Mouse (Mus musculus): ENCODE data around the gene Fen1.

Gene Fen1

GRCm38 (mm10) chr19:10203848-10204615 lies at the start of gene Fen1, which contains the start of gene Tmem258:
Fen1 (minus strand) TSS chr19:10204169.
Tmem258 (plus strand) TSS chr19:10204014.
- peak; percentile 80 for DNase-seq (ENCODE audit: low spot score)

DNA sequence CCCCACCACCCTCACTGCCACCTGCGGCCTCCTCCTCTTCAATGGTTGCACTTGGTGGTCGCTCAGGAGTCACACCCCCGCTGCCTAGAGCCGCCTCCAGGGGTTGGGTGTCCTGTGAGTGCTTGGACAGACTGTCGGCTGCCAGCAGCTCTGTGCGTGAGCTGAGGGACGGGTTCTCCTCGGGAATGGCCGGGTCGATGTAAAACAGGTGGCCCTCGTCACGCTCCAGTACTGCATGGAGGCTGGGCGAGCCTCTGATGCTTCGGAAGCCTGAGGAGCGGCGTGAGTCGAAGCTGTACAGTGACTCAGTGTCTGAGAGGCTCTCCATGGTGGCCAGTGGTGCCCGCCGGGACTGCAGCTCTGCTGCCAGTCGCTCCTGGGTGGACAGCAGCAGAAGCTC lies 44.2 kb upstream of the Fen1 start:
- no peak for DNase-seq (ENCODE audit: low spot score)

- DNase-seq (ENCODE audit: low spot score) = no peak
These were observed 43.2 kb upstream of the Fen1 start for GRCm38 (mm10) chr19:10247165-10247564.

DNA sequence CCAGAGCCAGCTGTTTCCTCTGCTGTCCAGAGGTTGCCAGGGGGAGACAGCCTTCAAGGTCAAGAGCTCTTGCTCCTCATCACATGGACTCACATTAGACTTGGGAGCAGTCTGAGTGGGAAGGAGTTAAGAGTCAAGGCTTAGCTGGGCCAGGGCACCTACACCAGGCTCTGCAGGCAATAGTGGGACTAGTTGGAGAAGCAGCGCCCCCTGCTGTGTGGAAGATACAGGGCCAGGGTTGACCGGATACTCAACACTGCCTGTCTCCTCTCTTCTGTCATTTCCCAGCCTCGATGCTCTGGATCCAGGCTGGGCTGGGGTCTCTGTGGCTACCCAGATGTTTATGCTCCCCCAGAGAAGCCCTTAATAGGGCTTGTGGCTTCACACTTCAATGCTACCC lies 40.2 kb upstream of the Fen1 start:
- DNase-seq (ENCODE audit: low spot score) = no peak

GRCm38 (mm10) chr19:10242916-10243315 lies 38.9 kb upstream of the Fen1 start:
- no peak for DNase-seq (ENCODE audit: low spot score)

DNA sequence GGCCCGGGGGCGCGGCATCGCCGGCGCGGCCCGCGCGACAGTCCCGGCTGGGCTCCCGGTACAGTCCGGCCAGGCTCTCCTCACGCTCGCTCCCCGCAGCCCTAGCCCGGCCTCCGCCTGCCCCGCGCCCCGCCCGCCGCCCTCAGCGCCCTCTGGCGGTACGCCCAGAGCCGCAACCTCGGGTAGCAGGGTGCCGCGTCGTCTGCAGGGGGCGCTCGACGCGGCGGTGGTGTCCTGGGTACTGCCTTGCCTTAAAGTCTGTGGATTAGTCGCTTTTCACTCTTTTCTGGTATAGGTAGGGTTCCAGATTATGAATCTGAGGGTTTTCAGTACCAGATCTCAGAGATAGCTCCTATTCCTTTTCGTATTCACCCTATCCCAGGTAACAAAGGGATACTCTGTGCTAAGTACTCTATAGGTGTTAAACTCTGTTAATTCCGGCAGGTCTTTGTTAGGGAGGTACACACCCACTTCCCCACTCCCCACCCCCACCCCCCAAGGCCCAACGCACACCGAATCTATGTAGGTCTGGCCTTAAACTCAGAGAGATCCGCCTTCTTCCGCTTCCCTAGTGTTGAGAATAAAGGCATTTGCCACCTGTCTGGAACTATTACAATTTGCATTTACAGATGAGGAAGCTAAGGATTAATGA lies 36.8 kb upstream of the Fen1 start, which contains the start of gene Myrf:
Myrf (minus strand) TSS at position 95 of the 652 bp plus-strand sequence.
- peak; percentile 61 for DNase-seq (ENCODE audit: low spot score)

GRCm38 (mm10) chr19:10239975-10240653 lies 36.1 kb upstream of the Fen1 start:
- no peak for DNase-seq (ENCODE audit: low spot score)

DNA sequence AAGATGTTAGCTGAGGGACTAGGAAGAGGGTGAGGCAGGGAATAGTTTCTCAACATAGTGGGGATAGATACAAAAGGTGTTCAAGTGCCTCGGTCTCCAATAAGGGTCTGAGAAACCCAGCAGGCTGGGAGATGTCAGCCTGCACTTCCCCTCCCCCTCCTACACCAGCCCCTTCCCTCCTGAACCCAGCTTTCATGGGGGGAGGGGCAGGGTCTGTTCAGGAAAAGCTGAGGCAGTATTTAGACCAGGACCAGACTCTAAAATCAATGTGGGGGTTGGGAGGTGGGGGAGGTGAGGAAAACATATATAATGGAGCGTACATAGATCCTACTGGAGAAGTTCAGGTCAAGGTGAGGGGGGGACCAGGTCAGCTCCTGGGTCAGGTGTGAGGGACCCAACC lies 35.5 kb upstream of the Fen1 start:
- DNase-seq (ENCODE audit: low spot score) = no peak

DNA sequence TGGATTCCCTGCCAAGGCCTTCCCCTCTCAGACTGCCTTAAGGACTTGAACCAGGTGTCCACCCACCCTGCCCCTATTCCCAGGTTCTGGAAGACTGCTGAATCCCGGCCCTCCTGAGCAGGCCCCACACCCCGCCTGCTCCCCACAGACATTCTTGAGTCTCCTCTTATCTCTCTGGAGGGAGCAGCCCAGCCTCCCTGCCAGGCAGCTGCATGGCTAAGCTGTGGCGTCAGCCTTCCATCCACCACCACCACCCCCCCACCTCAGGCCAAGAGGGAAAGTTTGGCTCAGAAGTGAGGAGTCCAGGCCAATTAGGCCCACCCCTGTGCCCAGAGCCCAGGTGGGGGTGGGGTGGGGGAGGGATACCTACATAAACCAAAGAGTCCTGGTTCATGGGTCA lies 34.5 kb upstream of the Fen1 start:
- DNase-seq (ENCODE audit: low spot score) = peak; percentile 40

DNA sequence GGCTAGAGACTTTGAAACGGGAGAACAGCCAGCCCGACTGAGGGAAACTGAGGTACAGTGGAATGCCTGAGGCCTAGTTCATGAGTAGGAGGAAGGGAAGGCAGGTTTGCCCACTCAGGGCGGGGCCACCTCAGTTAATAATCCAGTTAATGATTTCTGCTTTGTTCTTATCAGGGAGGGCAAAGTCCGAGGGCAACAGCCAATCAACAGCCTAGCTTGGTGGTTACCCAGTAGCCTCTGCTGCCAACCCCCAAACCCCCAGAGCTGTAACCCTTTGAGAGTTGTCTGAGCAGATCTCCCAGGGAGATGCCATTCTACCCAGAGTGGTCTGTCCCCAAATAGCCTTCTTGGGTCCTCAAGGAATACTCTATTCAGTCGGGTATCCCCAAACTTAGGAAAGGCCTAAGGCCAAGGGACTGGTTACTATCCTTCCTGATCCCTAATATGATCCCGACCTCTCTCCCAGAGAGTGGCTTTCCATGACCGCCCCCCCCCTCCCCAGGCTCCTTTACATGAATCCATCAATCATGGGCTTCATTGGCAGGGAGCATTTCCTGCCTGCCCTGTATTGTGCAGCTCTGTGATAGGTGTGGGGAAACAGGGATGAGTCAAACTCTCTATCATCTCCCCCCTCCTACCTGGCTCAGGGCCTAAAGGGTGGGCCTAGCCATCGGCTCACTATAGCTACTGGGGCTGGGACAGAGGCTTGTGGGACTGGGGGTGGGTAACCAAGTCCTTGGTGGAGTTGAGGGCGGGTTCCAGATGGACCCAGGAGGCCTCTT lies 32.0 kb upstream of the Fen1 start:
- DNase-seq (ENCODE audit: low spot score) = no peak

DNA sequence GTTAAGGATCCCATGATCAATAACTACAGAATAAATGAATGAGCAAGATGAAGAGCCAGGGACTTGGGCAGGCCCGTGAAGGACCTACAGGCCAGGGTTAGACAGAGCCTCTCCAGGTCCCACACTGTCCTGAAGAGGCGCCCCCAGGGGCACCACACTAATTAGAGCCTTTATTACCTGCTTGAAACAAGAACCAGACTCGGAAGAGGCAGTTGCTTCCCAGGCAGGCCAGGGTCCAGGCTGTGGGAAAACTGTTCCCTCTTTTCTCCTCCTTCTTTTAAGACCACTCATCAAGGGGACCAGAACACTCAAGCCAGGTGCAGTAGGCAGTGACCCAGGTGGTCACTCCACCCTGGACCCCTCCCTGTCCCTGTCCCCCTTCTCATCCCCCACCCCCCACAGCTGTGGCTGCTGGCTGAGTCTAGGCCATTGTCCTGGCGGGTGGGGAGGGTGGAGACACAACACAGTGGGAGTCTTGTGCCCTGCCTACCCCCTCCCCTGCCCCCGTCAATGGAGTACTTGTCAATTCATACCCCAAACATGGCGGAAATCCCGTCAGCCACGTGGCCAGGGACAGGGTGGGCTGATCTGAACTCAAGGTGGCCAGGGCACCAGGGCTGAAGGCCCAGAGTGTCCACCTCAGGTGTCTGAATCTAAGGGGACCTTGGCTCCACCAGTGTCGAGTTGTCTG lies 28.5 kb upstream of the Fen1 start:
- DNase-seq (ENCODE audit: low spot score) = no peak

DNA sequence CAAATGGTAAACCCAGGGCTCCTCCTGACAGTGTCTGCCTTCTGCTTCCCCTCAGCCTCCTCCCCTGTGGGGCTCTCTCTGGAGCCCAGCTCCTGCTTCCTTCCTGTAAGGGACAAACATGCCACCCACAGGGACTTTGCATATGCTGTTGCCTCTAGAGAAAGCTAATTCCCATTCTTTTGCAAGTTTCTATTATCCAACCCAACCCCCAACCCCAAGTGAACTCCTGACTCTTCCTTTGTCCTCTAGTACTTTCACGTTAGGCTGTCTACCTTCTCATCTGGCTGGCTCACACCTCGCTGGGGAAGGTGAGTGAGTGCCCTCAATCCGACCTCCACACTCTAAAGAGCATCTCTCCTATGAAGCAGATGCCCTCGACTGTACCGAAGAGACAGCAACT lies 27.9 kb upstream of the Fen1 start:
- DNase-seq (ENCODE audit: low spot score) = no peak

- DNase-seq (ENCODE audit: low spot score) = no peak
These were observed 27.0 kb upstream of the Fen1 start for GRCm38 (mm10) chr19:10231016-10231415.

DNA sequence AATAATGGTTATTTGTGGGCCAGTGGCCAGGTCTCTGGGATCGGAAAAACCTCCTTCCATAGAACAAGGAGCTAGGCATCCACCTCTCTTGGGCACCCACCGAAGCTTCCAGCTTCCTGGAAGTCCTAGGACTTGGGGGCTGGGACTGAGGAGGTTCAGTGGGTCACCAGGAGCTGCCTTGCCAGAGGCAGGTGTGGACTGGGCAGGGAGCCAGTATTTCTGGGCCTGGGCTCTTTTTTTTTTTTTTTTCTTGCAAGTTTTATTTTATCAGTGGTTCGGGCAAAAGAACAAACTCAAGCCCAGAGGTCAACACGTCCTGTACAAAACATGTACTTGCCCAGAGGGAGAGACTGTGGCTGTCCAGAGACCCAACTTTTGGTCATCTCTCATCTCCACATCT lies 21.8 kb upstream of the Fen1 start:
- DNase-seq (ENCODE audit: low spot score) = no peak

DNA sequence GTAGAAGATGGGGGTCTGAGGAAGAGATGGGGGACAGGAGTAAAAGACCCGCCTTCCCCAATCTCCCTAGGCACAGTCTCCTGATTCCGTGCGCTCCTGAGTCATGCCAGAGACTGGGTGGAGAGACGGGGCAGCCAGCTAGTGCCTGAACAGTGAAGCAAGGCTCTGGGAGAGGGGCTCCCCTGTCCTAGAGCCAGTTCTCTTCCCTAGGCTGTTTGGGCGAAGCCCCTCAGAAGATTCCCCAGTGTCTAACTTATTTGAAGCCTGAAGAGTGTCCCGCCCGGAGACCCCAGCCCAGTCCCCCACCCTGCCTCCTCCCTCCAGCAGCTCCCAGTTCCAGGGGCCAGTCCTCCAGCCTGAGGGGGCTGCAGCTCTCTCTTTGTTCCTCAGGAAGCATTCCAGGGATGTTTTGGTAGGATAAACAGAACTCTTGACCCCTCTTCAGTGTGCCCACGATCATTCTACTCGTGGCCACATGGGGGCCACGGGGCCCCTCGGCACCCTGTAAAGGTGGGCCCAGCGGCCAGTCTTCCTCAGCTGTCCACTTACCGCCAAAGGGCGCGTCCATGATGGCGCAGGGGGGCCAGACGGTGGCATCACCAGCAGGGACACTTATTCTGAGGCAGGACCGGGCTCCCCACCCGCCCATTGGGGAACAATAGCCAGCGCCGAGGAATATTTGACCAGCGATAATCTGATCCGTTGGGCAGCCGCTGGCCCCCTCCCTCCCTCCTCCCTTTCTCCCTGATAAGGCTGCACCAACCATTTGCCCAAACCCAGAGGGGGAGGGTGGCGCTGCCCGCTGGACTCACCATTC lies 20.9 kb upstream of the Fen1 start:
- no peak for DNase-seq (ENCODE audit: low spot score)

GRCm38 (mm10) chr19:10223561-10223960 lies 19.6 kb upstream of the Fen1 start:
- DNase-seq (ENCODE audit: low spot score) = no peak

- DNase-seq (ENCODE audit: low spot score) = no peak
These were observed 18.7 kb upstream of the Fen1 start for GRCm38 (mm10) chr19:10222656-10223055.

DNA sequence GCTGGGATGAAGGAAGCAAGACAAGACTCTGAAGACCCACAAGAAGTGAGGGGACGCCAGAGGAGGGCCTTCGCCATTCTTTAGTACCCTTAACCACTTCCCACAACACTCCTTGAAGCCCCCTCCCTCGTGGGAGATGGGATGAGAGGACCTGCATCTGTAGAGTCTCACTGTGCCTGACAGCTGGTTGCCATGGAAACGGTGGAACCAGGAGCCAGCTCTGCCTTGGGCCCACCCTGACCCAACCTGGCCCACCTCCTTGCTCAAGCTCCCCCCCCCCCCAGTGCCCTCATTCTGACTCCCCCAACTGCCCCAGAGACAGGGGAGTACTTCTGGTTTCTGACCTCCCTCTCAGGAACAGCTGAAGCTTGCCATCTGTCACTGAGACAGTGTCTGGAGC lies 17.6 kb upstream of the Fen1 start:
- no peak for DNase-seq (ENCODE audit: low spot score)

- no peak for DNase-seq (ENCODE audit: low spot score)
These were observed 15.6 kb upstream of the Fen1 start for GRCm38 (mm10) chr19:10219593-10219992.

- DNase-seq (ENCODE audit: low spot score) = no peak
These were observed 15.1 kb upstream of the Fen1 start for GRCm38 (mm10) chr19:10219108-10219507.

DNA sequence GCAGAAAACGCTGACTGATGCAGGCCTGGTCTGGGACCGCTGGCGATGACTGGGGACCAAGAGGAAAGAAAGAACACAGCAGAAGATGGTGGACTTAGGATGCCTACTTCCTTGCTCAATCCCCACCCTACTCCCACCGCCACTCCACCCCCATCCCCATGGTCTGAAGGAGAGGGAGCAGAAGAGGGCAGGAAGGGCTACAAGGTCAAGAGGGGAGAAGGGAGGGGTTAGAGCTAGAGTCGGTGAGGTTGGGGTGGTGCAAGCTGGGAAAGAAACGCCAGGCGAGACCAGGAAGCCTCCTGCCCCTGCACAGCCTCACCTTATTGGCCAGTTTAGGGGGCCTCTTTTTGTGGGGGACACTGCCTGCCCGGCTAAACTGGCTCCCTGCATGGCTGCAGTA lies 12.1 kb upstream of the Fen1 start:
- no peak for DNase-seq (ENCODE audit: low spot score)
